Mouse (Mus musculus) adrenal gland, postnatal 14 days (tissue): ENCODE data around the gene Tmem234. TPM values are rescaled to one million over a fixed set of nuclear protein-coding genes. Genes with fewer than 3 reads are reported as not detected.

Source experiments
- DNase-seq: peaks from one replicate; pipeline ENCODE4 v3.0.0; 2021; ENCODE audit warnings: mixed read lengths
- microRNA-seq, 2 experiments: library from miRNA; unstranded; fragments of <30 nt; microRNA quantifications; one replicate each; pipeline ENCODE4 v1.2.0; 2021
- total RNA-seq: library from RNA; stranded (reverse); gene quantifications from 2 replicates; pipeline ENCODE4 v1.2.3, GENCODE M21; 2021

Tmem234 gene
- total RNA-seq, 1 experiment from 2014 or later, result 82.6 TPM

GRCm38 (mm10) chr4:129672083-129672877 lies 71.8 kb downstream of the Tmem234 start, which contains the start of gene Kpna6:
Kpna6 (minus strand) TSS chr4:129672767.
- peak; percentile 95 for DNase-seq

GRCm38 (mm10) chr4:129672878-129673449 lies 72.5 kb downstream of the Tmem234 start:
- DNase-seq, result no peak

Small RNAs within 50 kb of the gene (microRNA-seq; reads per million reads assigned to microRNA genes)
- gene Mir8119, result 0 reads per million in 2 experiments

Other genes with a start within 250 kb of the Tmem234 start
- 8.1 and 9.0 TPM in 2 replicates for gene Zbtb8a, start 222.6 kb upstream of the Tmem234 start, total RNA-seq
- 0.15 and 0.30 TPM in 2 replicates for gene Zbtb8b, start 159.8 kb upstream of the Tmem234 start, total RNA-seq
- 52.3 and 55.7 TPM in 2 replicates for gene Bsdc1, start 139.1 kb upstream of the Tmem234 start, total RNA-seq
- gene Tssk3, start 109.6 kb upstream of the Tmem234 start, total RNA-seq, result not detected in 2 replicates
- gene Fam229a, start 109.5 kb upstream of the Tmem234 start, total RNA-seq, result not detected in 2 replicates
- 78.9 and 81.4 TPM in 2 replicates for gene Marcksl1, start 87.1 kb upstream of the Tmem234 start, total RNA-seq
- gene Hdac1, start 58.0 kb upstream of the Tmem234 start, total RNA-seq, result 55.7 and 59.5 TPM in 2 replicates
- 5.0 and 26.2 TPM in 2 replicates for gene Lck, start 27.0 kb upstream of the Tmem234 start, total RNA-seq
- 30.6 and 32.3 TPM in 2 replicates for gene Fam167b, start 22.1 kb upstream of the Tmem234 start, total RNA-seq
- gene Eif3i, start within 50 bp of the Tmem234 start, total RNA-seq, result 175 and 187 TPM in 2 replicates
- gene Dcdc2b, start 13.6 kb downstream of the Tmem234 start, total RNA-seq, result 0.75 and 1.4 TPM in 2 replicates
- 26.7 and 34.9 TPM in 2 replicates for gene Iqcc, start 18.4 kb downstream of the Tmem234 start, total RNA-seq
- gene Ccdc28b, start 23.3 kb downstream of the Tmem234 start, total RNA-seq, result 56.7 and 67.4 TPM in 2 replicates
- 61.2 and 64.9 TPM in 2 replicates for gene Txlna, start 40.4 kb downstream of the Tmem234 start, total RNA-seq
- 80.6 and 81.7 TPM in 2 replicates for gene Kpna6, start 72.1 kb downstream of the Tmem234 start, total RNA-seq
- gene Tmem39b, start 96.2 kb downstream of the Tmem234 start, total RNA-seq, result 11.6 and 12.9 TPM in 2 replicates
- gene Khdrbs1, start 141.6 kb downstream of the Tmem234 start, total RNA-seq, result 69.2 and 78.4 TPM in 2 replicates
- 313 and 326 TPM in 2 replicates for gene Ptp4a2, start 210.6 kb downstream of the Tmem234 start, total RNA-seq